Mouse (Mus musculus): ENCODE measurements around the gene Ahnak. TPM values are rescaled to one million over a fixed set of nuclear protein-coding genes. Genes with fewer than 3 reads are reported as not detected.

Ahnak gene
- polyA plus RNA-seq, 1 experiment from 2014 or later: 3.7 TPM

DNA sequence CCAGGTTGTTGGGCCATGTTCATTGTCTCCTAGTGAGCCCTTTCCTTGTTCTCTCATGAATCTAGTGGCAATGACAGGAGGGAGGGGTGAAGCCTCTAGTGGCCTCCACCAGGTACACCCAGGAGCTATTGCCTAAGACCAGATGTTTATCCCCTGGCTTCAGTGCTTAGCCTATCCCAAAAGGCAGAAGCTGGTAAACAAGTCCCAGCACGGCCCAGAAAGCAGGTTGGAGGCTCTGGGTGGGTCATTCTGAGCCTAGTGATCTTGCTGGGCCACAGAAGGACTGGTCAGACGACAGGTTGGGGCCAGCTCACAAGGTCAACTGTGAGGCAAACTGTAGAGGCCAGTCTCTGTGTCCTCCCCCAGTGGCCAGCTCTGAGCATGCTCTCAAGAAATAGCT, 101.6 kb downstream of the Ahnak start:
- Histone ChIP-seq H3K4me2 (no peak overlapping the region), H3K27ac (ENCODE audit: low read depth, low read length) (no peak overlapping the region), H3K36me3 (ENCODE audit: control insufficient read depth, insufficient read depth, low read length) (no peaks in the 10 kb centered on the region), H3K27me3 (replicated peaks; ENCODE audit: control insufficient read depth, insufficient read depth, low read length) (no peaks in the 10 kb centered on the region), H3K4me1 (replicated peaks; ENCODE audit: control insufficient read depth, insufficient read depth, low read length) (no peaks in the 10 kb centered on the region), H3K4me3 (ENCODE audit: low read depth, low read length) (no peak overlapping the region), H3K9ac (ENCODE audit: low read depth, low read length) (no peak overlapping the region), H3K9me3 (ENCODE audit: control insufficient read depth, low read length) (no peaks in the 10 kb centered on the region)
- DNase-seq (ENCODE audit: low spot score) (no peak), ATAC-seq (replicated peaks; ENCODE audit: low FRiP score) (no peak)
- 54% methylated on average over 2 of the region's 2 CpGs for WGBS

GRCm38 (mm10) chr19:9095111-9095510, 106.0 kb downstream of the Ahnak start:
- no peak for ATAC-seq (replicated peaks; ENCODE audit: low FRiP score)
- Histone ChIP-seq H3K9ac (ENCODE audit: low read depth, low read length) (no peak overlapping the region), H3K36me3 (ENCODE audit: control insufficient read depth, insufficient read depth, low read length) (no peaks in the 10 kb centered on the region), H3K9me3 (ENCODE audit: control insufficient read depth, low read length) (no peaks in the 10 kb centered on the region), H3K27ac (ENCODE audit: low read depth, low read length) (no peak overlapping the region), H3K4me2 (no peak overlapping the region), H3K27me3 (replicated peaks; ENCODE audit: control insufficient read depth, insufficient read depth, low read length) (no peaks in the 10 kb centered on the region), H3K4me3 (ENCODE audit: low read depth, low read length) (no peak overlapping the region), H3K4me1 (replicated peaks; ENCODE audit: control insufficient read depth, insufficient read depth, low read length) (no peaks in the 10 kb centered on the region; the same call in 1 of the 2 replicates)
- WGBS: 66% methylated on average over 5 of the region's 5 CpGs
- no peak for DNase-seq (ENCODE audit: low spot score)

DNA sequence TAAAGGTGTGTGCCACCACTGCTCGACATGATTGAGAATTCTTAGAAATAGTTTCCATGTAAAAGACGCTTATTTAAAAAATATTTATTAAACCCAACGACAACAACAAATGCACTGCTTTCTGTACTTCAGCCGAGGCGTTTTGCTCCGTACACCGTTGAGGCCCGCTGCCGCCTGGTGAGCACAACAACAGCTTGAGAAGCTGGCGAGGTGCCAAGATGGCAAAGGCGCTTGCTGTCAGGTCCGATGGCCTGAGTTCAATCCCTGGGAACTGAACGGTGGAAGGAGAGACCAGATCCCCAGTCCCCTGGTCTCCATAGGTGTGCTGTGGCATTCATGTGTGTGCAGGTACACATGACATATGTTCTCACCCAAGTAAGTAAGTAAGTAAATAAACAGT, 108.4 kb downstream of the Ahnak start:
- no peaks in the 10 kb centered on the region for H3K27me3 ChIP-seq (replicated peaks; ENCODE audit: control insufficient read depth, insufficient read depth, low read length)
- no peak overlapping the region for H3K4me3 ChIP-seq (ENCODE audit: low read depth, low read length)
- no peak overlapping the region for H3K9ac ChIP-seq (ENCODE audit: low read depth, low read length)
- no peak for ATAC-seq (replicated peaks; ENCODE audit: low FRiP score)
- no peaks in the 10 kb centered on the region; the same call in 1 of the 2 replicates for H3K4me1 ChIP-seq (replicated peaks; ENCODE audit: control insufficient read depth, insufficient read depth, low read length)
- H3K27ac ChIP-seq (ENCODE audit: low read depth, low read length): no peak overlapping the region
- H3K4me2 ChIP-seq: no peak overlapping the region
- 87% methylated on average over 13 of the region's 13 CpGs for WGBS
- DNase-seq (ENCODE audit: low spot score): no peak
- H3K9me3 ChIP-seq (ENCODE audit: control insufficient read depth, low read length): no peaks in the 10 kb centered on the region
- no peaks in the 10 kb centered on the region for H3K36me3 ChIP-seq (ENCODE audit: control insufficient read depth, insufficient read depth, low read length)

DNA sequence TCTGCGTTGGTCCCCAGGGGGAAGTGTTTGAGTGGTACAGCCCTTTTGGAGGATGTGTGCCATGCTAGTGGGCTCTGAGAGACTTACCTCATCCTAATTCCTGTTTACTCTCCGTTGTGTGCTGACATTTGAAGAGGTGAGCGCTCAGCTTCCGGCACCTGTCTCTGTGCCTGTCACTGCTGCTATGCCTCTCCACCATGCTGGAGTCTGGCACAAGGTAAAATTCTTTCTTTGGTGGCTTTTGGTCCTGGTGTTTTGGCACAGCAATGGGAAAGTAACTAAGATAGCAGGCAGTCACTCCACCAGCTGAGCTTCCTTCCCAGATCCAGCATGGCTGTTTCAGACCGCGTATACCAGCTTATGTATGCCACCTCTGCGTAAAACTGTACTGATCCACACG, 110.7 kb downstream of the Ahnak start:
- Histone ChIP-seq H3K9ac (ENCODE audit: low read depth, low read length) (no peak overlapping the region), H3K4me1 (replicated peaks; ENCODE audit: control insufficient read depth, insufficient read depth, low read length) (no peaks in the 10 kb centered on the region; the same call in 1 of the 2 replicates), H3K4me2 (no peak overlapping the region), H3K4me3 (ENCODE audit: low read depth, low read length) (no peak overlapping the region), H3K9me3 (ENCODE audit: control insufficient read depth, low read length) (no peaks in the 10 kb centered on the region), H3K27ac (ENCODE audit: low read depth, low read length) (no peak overlapping the region), H3K36me3 (ENCODE audit: control insufficient read depth, insufficient read depth, low read length) (no peaks in the 10 kb centered on the region), H3K27me3 (replicated peaks; ENCODE audit: control insufficient read depth, insufficient read depth, low read length) (no peaks in the 10 kb centered on the region)
- no peak for ATAC-seq (replicated peaks; ENCODE audit: low FRiP score)
- 81% methylated on average over 8 of the region's 8 CpGs for WGBS
- DNase-seq (ENCODE audit: low spot score): no peak

GRCm38 (mm10) chr19:9100297-9101061, 111.4 kb downstream of the Ahnak start:
- DNase-seq (ENCODE audit: low spot score): no peak
- no peak overlapping the region for H3K4me2 ChIP-seq
- H3K4me1 ChIP-seq (replicated peaks; ENCODE audit: control insufficient read depth, insufficient read depth, low read length): no peaks in the 10 kb centered on the region; the same call in 1 of the 2 replicates
- WGBS: 77% methylated on average over 17 of the region's 17 CpGs
- H3K4me3 ChIP-seq (ENCODE audit: low read depth, low read length): no peak overlapping the region
- no peaks in the 10 kb centered on the region for H3K9me3 ChIP-seq (ENCODE audit: control insufficient read depth, low read length)
- H3K27me3 ChIP-seq (replicated peaks; ENCODE audit: control insufficient read depth, insufficient read depth, low read length): no peaks in the 10 kb centered on the region
- ATAC-seq (replicated peaks; ENCODE audit: low FRiP score): no peak
- no peak overlapping the region for H3K27ac ChIP-seq (ENCODE audit: low read depth, low read length)
- no peak overlapping the region for H3K9ac ChIP-seq (ENCODE audit: low read depth, low read length)
- H3K36me3 ChIP-seq (ENCODE audit: control insufficient read depth, insufficient read depth, low read length): no peaks in the 10 kb centered on the region

GRCm38 (mm10) chr19:9101062-9101457, 112.0 kb downstream of the Ahnak start:
- ATAC-seq (replicated peaks; ENCODE audit: low FRiP score) (no peak), DNase-seq (ENCODE audit: low spot score) (no peak)
- H3K4me3 ChIP-seq (ENCODE audit: low read depth, low read length): no peak overlapping the region

GRCm38 (mm10) chr19:9103986-9104385, 114.9 kb downstream of the Ahnak start:
- peaks cover 12% of the 10 kb centered on the region for H3K4me1 ChIP-seq (replicated peaks; ENCODE audit: control insufficient read depth, insufficient read depth, low read length)
- DNase-seq (ENCODE audit: low spot score) (no peak), ATAC-seq (replicated peaks; ENCODE audit: low FRiP score) (no peak)
- H3K27me3 ChIP-seq (replicated peaks; ENCODE audit: control insufficient read depth, insufficient read depth, low read length): no peaks in the 10 kb centered on the region
- no peaks in the 10 kb centered on the region for H3K9me3 ChIP-seq (ENCODE audit: control insufficient read depth, low read length)
- H3K9ac ChIP-seq (ENCODE audit: low read depth, low read length): no peak overlapping the region
- H3K4me2 ChIP-seq: no peak overlapping the region
- no peak overlapping the region for H3K4me3 ChIP-seq (ENCODE audit: low read depth, low read length)
- WGBS: 73% methylated on average over 4 of the region's 4 CpGs
- no peaks in the 10 kb centered on the region for H3K36me3 ChIP-seq (ENCODE audit: control insufficient read depth, insufficient read depth, low read length)
- no peak overlapping the region for H3K27ac ChIP-seq (ENCODE audit: low read depth, low read length)

More at GRCm38 (mm10) chr19:9101062-9101457, 112.0 kb downstream of the Ahnak start:
- no peaks in the 10 kb centered on the region for H3K36me3 ChIP-seq (ENCODE audit: control insufficient read depth, insufficient read depth, low read length)
- H3K9ac ChIP-seq (ENCODE audit: low read depth, low read length): no peak overlapping the region
- H3K9me3 ChIP-seq (ENCODE audit: control insufficient read depth, low read length): no peaks in the 10 kb centered on the region
- no peaks in the 10 kb centered on the region for H3K27me3 ChIP-seq (replicated peaks; ENCODE audit: control insufficient read depth, insufficient read depth, low read length)
- no peak overlapping the region for H3K4me2 ChIP-seq
- 78% methylated on average over 2 of the region's 2 CpGs for WGBS
- H3K27ac ChIP-seq (ENCODE audit: low read depth, low read length): no peak overlapping the region
- no peaks in the 10 kb centered on the region; the same call in 1 of the 2 replicates for H3K4me1 ChIP-seq (replicated peaks; ENCODE audit: control insufficient read depth, insufficient read depth, low read length)

DNA sequence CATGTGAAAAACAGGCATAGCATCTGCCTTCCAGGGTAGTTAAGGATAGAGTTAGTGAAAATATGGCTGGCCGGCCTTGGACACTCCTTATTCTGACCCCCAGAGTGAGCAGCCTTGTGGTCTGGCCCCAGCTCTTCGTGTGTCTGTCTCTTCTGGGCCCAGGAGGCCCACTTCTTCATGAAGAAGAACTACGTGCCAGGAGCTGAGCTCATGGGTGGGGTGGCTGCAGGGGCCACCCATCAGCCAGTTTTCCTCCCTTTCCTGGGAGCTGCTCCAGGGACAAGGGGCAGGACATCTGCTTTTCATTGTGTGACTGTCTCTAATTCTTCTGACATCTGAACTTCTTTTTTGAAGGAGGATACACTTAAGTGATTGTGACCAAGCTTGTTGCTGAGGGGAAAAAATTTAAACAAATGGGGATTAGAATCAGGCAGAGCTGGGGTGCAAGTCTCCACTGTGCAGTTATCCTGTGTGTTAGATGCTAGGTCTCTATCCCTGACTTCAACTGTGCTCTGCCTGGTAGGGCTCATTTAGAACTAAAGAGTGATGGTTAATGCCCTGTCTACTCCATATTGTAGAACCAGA, 116.1 kb downstream of the Ahnak start:
- no peak overlapping the region for H3K27ac ChIP-seq (ENCODE audit: low read depth, low read length)
- 66% methylated on average over 3 of the region's 3 CpGs for WGBS
- ATAC-seq (replicated peaks; ENCODE audit: low FRiP score) (no peak), DNase-seq (ENCODE audit: low spot score) (no peak)
- no peak overlapping the region for H3K4me3 ChIP-seq (ENCODE audit: low read depth, low read length)
- no peak overlapping the region for H3K9ac ChIP-seq (ENCODE audit: low read depth, low read length)
- H3K27me3 ChIP-seq (replicated peaks; ENCODE audit: control insufficient read depth, insufficient read depth, low read length): no peaks in the 10 kb centered on the region
- no peaks in the 10 kb centered on the region for H3K36me3 ChIP-seq (ENCODE audit: control insufficient read depth, insufficient read depth, low read length)
- peaks cover 12% of the 10 kb centered on the region for H3K4me1 ChIP-seq (replicated peaks; ENCODE audit: control insufficient read depth, insufficient read depth, low read length)
- no peak overlapping the region for H3K4me2 ChIP-seq
- no peaks in the 10 kb centered on the region for H3K9me3 ChIP-seq (ENCODE audit: control insufficient read depth, low read length)

DNA sequence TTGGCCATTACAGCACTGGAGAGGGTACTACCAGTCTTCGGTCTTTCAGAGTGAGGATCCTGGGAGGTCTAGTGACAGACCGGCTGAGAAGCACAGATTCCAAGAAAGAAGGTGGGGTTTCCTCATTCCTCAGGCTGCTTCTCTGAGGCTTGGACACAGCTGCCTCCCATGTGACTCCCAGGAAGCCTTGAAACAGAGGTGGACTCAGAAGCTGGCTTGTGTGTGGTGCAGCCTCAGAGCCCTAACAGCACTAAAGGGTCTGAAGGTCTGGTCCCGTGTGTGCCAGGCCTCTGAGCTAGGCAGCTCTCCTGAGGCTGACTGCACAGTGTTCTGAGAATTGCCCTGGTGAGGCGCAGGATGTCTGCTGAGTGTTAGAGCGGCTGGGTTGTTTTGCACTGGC, 117.0 kb downstream of the Ahnak start:
- no peaks in the 10 kb centered on the region for H3K27me3 ChIP-seq (replicated peaks; ENCODE audit: control insufficient read depth, insufficient read depth, low read length)
- H3K36me3 ChIP-seq (ENCODE audit: control insufficient read depth, insufficient read depth, low read length): no peaks in the 10 kb centered on the region
- 62% methylated on average over 5 of the region's 5 CpGs for WGBS
- H3K4me1 ChIP-seq (replicated peaks; ENCODE audit: control insufficient read depth, insufficient read depth, low read length): peaks cover 12% of the 10 kb centered on the region
- H3K4me2 ChIP-seq: no peak overlapping the region
- DNase-seq (ENCODE audit: low spot score) (no peak), ATAC-seq (replicated peaks; ENCODE audit: low FRiP score) (no peak)
- H3K9me3 ChIP-seq (ENCODE audit: control insufficient read depth, low read length): no peaks in the 10 kb centered on the region
- no peak overlapping the region for H3K4me3 ChIP-seq (ENCODE audit: low read depth, low read length)
- no peak overlapping the region for H3K27ac ChIP-seq (ENCODE audit: low read depth, low read length)
- no peak overlapping the region for H3K9ac ChIP-seq (ENCODE audit: low read depth, low read length)
